Mouse (Mus musculus): ENCODE measurements around the gene Gm3543.
"Not testable (repeated sequence)": the region's sequence is repeated elsewhere in the genome, so short reads cannot be mapped to it uniquely, and the experiment has no call there.

GRCm38 (mm10) chr14:41943695-41944094 lies 39.4 kb downstream of the Gm3543 start, which contains the start of gene 1700024B05Rik:
- not testable (repeated sequence) for TF ChIP-seq CTCF (IDR thresholded peaks at IDR 0.05; ENCODE audit: low read depth, low read length); GATA2 (IDR thresholded peaks at IDR 0.05; ENCODE audit: borderline replicate concordance, low read depth, low read length)

All from G1E (cell line).